Mouse (Mus musculus): ENCODE results near the gene Zdhhc17.

Zdhhc17 gene

GRCm38 (mm10) chr10:110920368-110920950 is 89.5 kb downstream of the Zdhhc17 start:
- no peak for DNase-seq (ENCODE audit: low read depth)

DNA sequence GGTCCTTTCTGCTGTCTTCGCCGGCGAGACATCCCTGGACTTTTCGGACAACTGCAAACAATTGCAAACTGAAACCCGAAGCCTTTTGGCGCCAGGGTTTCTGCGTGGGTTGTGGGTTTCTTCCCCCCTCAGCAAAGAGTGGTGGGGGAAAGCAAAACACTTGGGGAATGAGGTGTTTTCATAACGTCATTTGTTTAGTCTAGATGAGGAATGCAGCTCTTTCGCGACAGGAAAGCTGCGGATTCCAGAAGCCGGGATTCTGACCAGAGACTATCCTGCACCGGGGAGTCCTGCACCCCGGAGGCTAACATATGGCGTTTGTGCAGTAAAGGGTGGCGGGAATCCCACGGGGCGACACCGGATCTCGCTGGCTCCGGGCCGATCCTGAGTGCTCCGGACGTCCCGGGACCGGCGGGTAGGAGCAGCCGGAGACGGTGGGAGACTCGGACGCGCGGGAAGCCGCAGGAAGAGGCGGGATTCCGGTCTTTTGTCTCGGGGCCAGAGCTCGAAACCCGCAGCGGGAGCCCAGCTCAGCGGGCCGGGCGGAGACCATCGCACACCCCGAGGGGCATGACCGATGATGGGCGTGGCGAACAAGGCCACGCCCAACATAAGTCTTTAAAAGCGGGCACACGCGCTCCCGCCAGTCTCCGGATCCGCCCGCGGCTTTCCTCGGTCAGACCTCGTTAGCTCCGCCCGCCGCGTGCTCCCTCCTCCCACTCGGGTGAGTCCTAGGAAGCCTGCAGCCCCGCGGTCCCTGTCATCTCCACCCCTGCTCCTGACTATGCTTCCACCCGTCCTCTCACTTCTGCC is 90.2 kb downstream of the Zdhhc17 start, which contains the start of gene Csrp2:
TSS of gene Csrp2 (plus strand) at position 259 of the 813 bp plus-strand sequence.
- peak; percentile 86 for DNase-seq (ENCODE audit: low read depth)

DNA sequence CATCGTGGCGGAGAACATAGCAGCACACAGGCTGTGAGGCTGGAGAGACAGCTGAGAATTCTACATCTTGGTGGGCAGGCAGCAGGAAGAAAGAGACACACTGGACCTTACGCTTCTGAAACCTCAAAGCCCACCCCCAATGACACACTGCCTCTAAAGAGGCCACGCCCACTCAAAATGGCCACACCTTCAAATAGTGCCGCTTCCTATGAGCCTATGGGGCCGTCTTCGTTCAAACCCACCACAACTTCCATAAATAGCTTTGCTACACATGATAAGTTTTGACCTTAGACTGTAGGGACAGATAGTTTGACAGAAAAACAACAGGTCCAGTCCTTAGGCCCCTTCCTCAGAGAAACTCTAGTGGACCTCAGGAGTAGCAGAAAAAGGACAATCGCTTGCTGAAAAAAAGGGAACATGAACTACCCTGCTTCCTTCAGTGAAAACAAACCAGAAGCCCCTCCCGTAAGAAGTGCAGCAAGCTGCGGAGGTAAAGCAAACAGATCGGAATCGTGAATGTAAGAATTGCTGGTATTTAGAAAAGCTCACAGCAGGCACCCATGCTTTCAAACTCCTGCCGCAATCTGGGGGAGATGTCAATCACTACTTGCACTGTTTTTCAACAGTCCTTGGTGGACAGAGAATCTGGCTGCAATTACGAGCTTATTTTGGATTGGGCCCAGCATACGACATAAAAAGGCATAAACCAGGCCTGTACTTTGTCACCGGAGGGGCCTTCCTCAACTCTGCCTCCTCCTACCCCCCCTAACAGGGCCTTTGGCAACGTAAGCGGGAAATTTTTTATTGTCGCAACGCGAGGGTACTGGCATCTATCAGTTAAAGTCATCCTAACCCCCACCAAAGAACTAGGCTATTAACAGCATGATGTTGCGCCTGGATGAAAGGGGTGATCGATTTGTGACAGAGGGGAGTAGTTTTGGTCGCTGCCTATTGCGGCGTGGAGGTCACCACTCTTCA is 91.2 kb downstream of the Zdhhc17 start:
- peak; percentile 25 for DNase-seq (ENCODE audit: low read depth)

DNA sequence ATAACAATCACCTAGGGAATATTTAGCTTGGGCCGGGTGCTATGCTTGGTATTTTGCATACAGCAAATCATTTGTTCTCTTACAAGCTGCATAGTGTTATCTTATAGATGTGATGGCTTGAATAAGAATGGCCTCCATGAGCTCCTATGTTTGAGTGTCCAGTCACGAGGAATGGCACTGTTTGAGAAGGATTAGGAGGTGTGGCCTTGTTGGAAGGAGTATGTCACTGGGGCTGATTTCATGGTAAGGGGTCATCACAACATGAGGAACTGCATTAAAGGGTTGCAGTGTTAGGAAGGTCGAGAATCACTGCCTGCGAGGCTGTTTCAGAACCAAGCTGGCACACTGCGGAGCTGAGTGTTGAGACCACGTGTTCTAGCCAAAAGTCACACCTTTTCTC is 92.4 kb downstream of the Zdhhc17 start:
- DNase-seq (ENCODE audit: low read depth): no peak

DNA sequence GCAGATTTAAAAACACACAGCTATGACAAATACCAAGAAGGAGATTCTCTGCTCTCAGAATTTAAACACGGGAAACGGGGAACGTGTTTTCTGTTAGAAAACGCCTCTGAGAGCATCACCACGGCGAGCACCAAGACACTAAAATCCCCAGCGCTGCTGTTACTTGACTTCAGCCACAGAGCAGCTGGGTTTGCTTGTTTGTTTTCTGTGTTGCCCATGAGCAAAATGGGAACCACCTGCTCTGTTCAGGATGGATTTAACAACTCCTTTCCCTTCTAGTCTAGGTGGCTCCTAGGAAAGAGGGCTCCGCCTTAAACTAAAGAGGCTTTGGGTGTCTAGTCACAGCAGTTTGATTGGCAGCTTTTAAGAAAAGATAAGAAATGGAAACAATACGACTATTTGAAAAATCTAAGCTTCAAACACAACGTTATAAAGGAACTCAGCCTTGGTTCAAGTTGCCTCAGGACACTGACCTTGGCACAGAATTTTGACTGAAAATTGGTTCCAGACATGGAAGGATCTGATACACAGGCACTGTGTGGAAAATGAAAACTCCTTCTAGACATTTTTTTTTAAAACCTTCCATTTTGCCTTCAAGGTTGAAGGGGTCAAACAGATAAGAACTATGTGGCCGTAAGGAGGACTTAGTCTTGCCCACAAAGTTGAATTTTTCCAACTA is 93.1 kb downstream of the Zdhhc17 start:
- no peak for DNase-seq (ENCODE audit: low read depth)

- DNase-seq (ENCODE audit: low read depth): no peak
Measured at GRCm38 (mm10) chr10:110903862-110904261, 106.1 kb downstream of the Zdhhc17 start.

GRCm38 (mm10) chr10:110899744-110900501 is 110.0 kb downstream of the Zdhhc17 start:
- DNase-seq (ENCODE audit: low read depth): no peak
